Mouse (Mus musculus) forebrain, embryonic 11.5 days (tissue): ENCODE data around the gene Stom. TPM values are rescaled to one million over a fixed set of nuclear protein-coding genes. Genes with fewer than 3 reads are reported as not detected.

Experiments used
- ATAC-seq: fragments of 200-750 bp; cut with Nextera tagmentation; replicated peaks from 2 replicates; pipeline ENCODE4 v1.8.0; 2017; ENCODE audit warnings: moderate TSS enrichment; ENCODE audit not compliant: low FRiP score
- DNase-seq: peaks from one replicate; pipeline ENCODE4 v3.0.0-alpha.2; 2017; ENCODE audit warnings: low spot score
- H3K27ac ChIP-seq: fragments of 300-500 bp; sonication (generic); 2 replicates; pipeline ENCODE4 v1.5.1; 2014; ENCODE audit warnings: low read depth, low read length
- H3K27me3 ChIP-seq: fragments of 300-500 bp; sonication (generic); 2 replicates; pipeline ENCODE4 v1.6.1; 2014; ENCODE audit warnings: mild to moderate bottlenecking, low read length, mixed read lengths; ENCODE audit not compliant: control insufficient read depth, insufficient read depth
- H3K36me3 ChIP-seq: fragments of 300-500 bp; sonication (generic); 2 replicates; pipeline ENCODE4 v1.6.1; 2014; ENCODE audit warnings: mild to moderate bottlenecking, low read length, moderate library complexity, mixed read lengths; ENCODE audit not compliant: control insufficient read depth, insufficient read depth
- H3K4me1 ChIP-seq: fragments of 300-500 bp; sonication (generic); replicated peaks from 2 replicates; pipeline ENCODE4 v1.6.1; 2014; ENCODE audit warnings: low read length, mixed read lengths; ENCODE audit not compliant: control insufficient read depth, insufficient read depth
- H3K4me2 ChIP-seq: fragments of 300-500 bp; sonication (generic); 2 replicates; pipeline ENCODE4 v1.6.1; 2014; ENCODE audit warnings: low read depth, mild to moderate bottlenecking, low read length, moderate library complexity, mixed read lengths; ENCODE audit not compliant: severe bottlenecking
- H3K4me3 ChIP-seq: fragments of 300-500 bp; sonication (generic); 2 replicates; pipeline ENCODE4 v1.5.1; 2014; ENCODE audit warnings: low read depth, low read length
- H3K9ac ChIP-seq: fragments of 300-500 bp; sonication (generic); 2 replicates; pipeline ENCODE4 v1.6.1; 2014; ENCODE audit warnings: low read length
- H3K9me3 ChIP-seq: fragments of 300-500 bp; sonication (generic); 2 replicates; pipeline ENCODE4 v1.6.1; 2016; ENCODE audit warnings: low read length, mixed read lengths; ENCODE audit not compliant: control insufficient read depth
- WGBS: fragments of 180-500 bp; shearing (Covaris S2); extraction: QIAGEN DNeasy Blood & Tissue Kit; methylation state at CpG from one replicate; pipeline ENCODE4 v1.1.7; 2014; 5-methylcytosine and 5-hydroxymethylcytosine counted together
- polyA plus RNA-seq: library from polyadenylated mRNA; unstranded; fragments of >200 nt; fragmentation: Nextera tagmentation; extraction: Ambion mirVana; gene quantifications from 2 replicates; pipeline ENCODE4 v1.2.1, GENCODE M21; 2014

Gene Stom
- polyA plus RNA-seq, 1 experiment from 2014 or later: 13.0 TPM

DNA sequence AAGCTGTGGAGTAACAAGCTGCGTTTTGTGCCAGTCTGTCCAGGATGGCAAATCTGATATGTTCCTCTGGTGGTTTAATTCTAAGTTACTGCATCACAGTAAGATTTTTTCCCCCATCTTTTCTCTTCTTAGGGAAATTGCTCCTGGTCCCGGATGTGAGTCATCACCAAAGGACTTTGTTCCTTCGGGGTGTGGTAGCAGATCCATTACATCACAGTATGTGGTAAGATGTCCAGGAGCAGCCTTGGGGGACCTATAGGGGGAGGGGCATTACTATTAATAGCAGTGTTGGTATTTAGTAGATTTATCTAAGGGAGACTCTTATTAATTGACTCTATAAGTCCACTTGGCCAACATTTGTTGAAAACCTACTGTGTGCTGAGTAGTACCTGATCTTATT lies 5.8 kb upstream of the Stom start:
- H3K4me2 ChIP-seq: no peak overlapping the region
- H3K36me3 ChIP-seq: no peaks in the 10 kb centered on the region
- no peak overlapping the region for H3K4me3 ChIP-seq
- WGBS: 80% methylated on average over 3 of the region's 3 CpGs
- H3K27ac ChIP-seq: no peak overlapping the region
- ATAC-seq (no peak), DNase-seq (no peak)
- no peaks in the 10 kb centered on the region for H3K4me1 ChIP-seq
- H3K9ac ChIP-seq: no peak overlapping the region
- H3K27me3 ChIP-seq: no peaks in the 10 kb centered on the region
- H3K9me3 ChIP-seq: no peaks in the 10 kb centered on the region

DNA sequence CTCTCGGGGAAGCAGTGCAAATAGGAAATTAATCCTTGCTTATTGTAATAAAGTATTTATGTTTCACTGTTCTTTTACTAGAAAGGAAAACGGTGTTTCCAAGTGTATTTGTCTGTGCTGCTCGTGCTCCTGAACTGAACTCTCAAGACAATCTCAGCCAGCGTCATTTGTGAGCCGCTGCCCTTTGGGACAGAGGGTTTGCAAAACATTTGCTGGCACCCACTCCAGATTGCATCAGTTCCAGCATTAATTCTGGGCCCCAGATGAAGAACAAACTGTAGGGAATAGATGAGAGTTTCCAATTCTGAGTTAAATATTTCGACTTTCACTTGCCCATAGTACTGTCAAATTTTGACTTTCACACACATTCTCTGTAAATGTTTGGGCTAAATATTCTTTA lies 1.9 kb upstream of the Stom start:
- Histone ChIP-seq H3K9ac (no peak overlapping the region), H3K4me1 (peaks cover 4% of the 10 kb centered on the region; the same call in 1 of the 2 replicates), H3K27ac (no peak overlapping the region), H3K4me3 (no peak overlapping the region), H3K4me2 (no peak overlapping the region), H3K36me3 (no peaks in the 10 kb centered on the region), H3K9me3 (no peaks in the 10 kb centered on the region), H3K27me3 (no peaks in the 10 kb centered on the region)
- ATAC-seq: no peak
- DNase-seq: no peak
- 89% methylated on average over 6 of the region's 6 CpGs for WGBS

DNA sequence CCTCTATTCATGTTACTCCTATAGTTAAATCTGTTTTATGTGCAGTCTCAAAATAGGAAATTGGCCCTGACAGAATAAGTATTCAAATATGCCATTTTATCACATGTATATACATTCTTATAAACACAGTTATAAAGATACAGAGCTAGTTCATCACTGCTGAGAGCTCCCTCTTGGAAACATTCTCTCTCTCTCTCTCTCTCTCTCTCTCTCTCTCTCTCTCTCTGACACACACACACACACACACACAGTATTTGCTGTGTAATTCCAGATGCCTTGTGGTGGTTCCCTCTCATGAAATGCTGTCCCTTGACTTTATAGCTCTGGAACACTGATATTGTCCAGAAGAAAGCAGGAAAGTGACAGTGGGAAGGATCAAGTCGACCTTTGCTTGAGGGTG lies 1.3 kb upstream of the Stom start:
- 71% methylated on average over 1 of the region's 1 CpGs for WGBS
- Histone ChIP-seq H3K4me1 (peaks cover 4% of the 10 kb centered on the region; the same call in 1 of the 2 replicates), H3K27me3 (no peaks in the 10 kb centered on the region), H3K9me3 (no peaks in the 10 kb centered on the region), H3K36me3 (no peaks in the 10 kb centered on the region), H3K4me2 (no peak overlapping the region), H3K27ac (no peak overlapping the region), H3K9ac (no peak overlapping the region), H3K4me3 (no peak overlapping the region)
- no peak for DNase-seq
- no peak for ATAC-seq

DNA sequence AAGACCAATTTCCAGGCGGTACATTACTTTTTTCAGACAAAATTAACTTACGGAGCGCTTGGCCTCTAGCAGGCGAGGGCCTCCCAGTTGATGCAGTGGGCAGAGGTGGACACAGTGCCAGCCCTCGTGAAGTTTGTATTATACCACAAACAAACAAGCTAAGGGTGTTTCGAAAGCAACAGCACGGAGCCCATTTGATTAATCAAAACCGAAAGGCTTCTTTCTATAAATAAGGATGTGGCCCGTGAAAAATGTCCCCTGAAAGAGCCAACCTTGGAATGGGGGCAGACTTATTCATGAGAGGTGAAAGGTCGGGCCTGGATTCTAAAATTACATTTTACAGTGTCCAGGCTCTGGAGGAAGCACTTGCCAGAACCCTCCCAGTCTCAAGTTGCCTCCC lies 643 bp upstream of the Stom start:
- H3K4me3 ChIP-seq: peak overlapping the region; percentile 53
- no peak overlapping the region for H3K27ac ChIP-seq
- peak overlapping the region; percentile 55; the same call in 1 of the 2 replicates for H3K9ac ChIP-seq
- 49% methylated on average over 10 of the region's 10 CpGs for WGBS
- H3K4me1 ChIP-seq: peaks cover 4% of the 10 kb centered on the region; the same call in 1 of the 2 replicates
- H3K9me3 ChIP-seq: no peaks in the 10 kb centered on the region
- DNase-seq (no peak), ATAC-seq (no peak)
- no peaks in the 10 kb centered on the region for H3K27me3 ChIP-seq
- no peaks in the 10 kb centered on the region for H3K36me3 ChIP-seq
- peak overlapping the region; percentile 65 for H3K4me2 ChIP-seq

DNA sequence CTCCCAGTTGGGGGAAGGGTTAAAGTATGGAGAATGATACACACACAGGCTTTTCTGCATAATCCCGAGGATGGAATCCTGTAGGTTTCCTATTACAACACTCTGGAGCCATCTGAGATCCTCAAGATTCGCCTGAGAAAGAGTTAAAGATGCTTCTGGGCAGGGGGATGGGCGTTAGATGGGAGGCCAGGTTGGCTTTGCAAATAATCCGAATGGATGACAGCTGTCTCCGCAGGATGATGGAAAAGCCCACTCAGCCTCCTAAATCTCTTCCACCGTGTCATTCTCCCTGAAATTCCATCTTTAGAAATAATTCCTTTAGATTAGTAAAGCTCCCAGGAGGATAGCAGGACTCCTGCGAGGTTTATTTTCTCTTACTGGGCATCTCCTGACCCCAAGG lies 1.2 kb downstream of the Stom start:
- H3K27me3 ChIP-seq: no peaks in the 10 kb centered on the region
- H3K27ac ChIP-seq: no peak overlapping the region
- H3K36me3 ChIP-seq: no peaks in the 10 kb centered on the region
- WGBS: 4% methylated on average over 7 of the region's 7 CpGs
- H3K4me3 ChIP-seq: peak overlapping the region; percentile 53
- no peak for ATAC-seq
- H3K4me1 ChIP-seq: peaks cover 4% of the 10 kb centered on the region; the same call in 1 of the 2 replicates
- DNase-seq: no peak
- H3K9ac ChIP-seq: no peak overlapping the region
- H3K4me2 ChIP-seq: peak overlapping the region; percentile 65; the same call in 1 of the 2 replicates
- no peaks in the 10 kb centered on the region for H3K9me3 ChIP-seq

DNA sequence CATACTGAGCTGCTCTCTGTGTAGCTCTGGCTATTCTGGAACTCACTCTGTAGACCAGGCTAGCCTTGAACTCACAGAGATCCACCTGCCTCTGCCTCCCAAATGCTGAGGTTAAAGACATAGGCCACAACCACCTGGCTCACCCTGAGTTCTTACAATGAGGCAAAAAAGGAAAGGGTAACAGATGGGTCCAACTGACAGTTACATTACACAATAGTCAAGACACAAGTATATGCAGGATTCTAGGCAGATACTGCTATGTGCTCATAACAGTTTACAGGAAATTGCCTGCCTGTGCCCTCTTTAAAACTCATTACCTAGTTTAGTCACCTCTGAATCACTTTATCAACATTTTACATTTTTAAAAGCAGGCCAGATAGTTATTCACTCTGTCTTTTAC lies 3.1 kb downstream of the Stom start:
- Histone ChIP-seq H3K27me3 (no peaks in the 10 kb centered on the region), H3K4me3 (no peak overlapping the region), H3K27ac (no peak overlapping the region), H3K4me1 (peaks cover 4% of the 10 kb centered on the region; the same call in 1 of the 2 replicates), H3K9me3 (no peaks in the 10 kb centered on the region), H3K4me2 (no peak overlapping the region), H3K36me3 (no peaks in the 10 kb centered on the region), H3K9ac (no peak overlapping the region)
- ATAC-seq (no peak), DNase-seq (no peak)

DNA sequence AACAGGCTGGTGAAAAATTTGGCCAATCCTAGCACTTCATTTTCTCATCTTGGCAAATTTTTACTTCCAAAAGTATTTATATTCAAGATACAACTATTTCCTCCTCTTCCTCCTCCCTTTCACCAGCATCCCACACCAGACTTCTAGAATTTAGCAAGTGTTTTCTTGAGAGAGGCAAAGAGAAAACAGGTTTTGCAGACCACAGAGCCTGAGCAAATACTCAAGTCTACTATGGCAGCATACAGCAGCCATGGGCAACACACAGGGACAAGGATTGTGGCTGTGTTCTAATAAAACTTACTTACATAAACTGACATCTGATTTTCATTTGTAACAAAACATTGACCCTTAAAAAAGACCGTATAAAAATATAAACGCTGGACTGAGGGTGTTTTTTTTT lies 5.6 kb downstream of the Stom start:
- no peak overlapping the region for H3K4me3 ChIP-seq
- WGBS: 71% methylated on average over 2 of the region's 2 CpGs
- H3K9me3 ChIP-seq: no peaks in the 10 kb centered on the region
- H3K4me2 ChIP-seq: no peak overlapping the region
- ATAC-seq (no peak), DNase-seq (no peak)
- H3K27me3 ChIP-seq: no peaks in the 10 kb centered on the region
- no peaks in the 10 kb centered on the region for H3K36me3 ChIP-seq
- H3K27ac ChIP-seq: no peak overlapping the region
- no peak overlapping the region for H3K9ac ChIP-seq
- H3K4me1 ChIP-seq: no peaks in the 10 kb centered on the region; the same call in 1 of the 2 replicates

DNA sequence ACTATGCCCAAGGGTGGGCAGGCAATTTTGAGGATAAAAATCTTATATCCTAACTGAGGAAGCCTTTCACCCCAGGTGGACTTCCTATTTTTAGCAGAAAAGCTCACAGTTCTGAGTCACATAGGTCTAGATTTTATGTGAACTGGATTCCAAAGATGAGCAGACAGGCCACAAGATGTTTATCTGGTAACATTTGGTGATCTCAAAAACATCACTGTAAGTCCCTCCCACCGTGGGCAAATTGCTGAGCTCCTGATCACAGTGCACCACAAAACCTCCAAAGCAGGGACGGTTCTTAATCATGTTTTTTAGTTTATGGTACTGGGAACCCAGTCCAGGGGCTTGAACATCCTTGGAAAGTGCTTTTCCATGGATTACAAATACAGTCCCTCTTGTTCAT lies 7.7 kb downstream of the Stom start:
- DNase-seq: no peak
- Histone ChIP-seq H3K9me3 (no peaks in the 10 kb centered on the region), H3K9ac (no peak overlapping the region), H3K4me3 (no peak overlapping the region), H3K4me1 (no peaks in the 10 kb centered on the region), H3K27ac (no peak overlapping the region), H3K36me3 (no peaks in the 10 kb centered on the region), H3K27me3 (no peaks in the 10 kb centered on the region), H3K4me2 (no peak overlapping the region)
- no peak for ATAC-seq
- 91% methylated on average over 2 of the region's 2 CpGs for WGBS

DNA sequence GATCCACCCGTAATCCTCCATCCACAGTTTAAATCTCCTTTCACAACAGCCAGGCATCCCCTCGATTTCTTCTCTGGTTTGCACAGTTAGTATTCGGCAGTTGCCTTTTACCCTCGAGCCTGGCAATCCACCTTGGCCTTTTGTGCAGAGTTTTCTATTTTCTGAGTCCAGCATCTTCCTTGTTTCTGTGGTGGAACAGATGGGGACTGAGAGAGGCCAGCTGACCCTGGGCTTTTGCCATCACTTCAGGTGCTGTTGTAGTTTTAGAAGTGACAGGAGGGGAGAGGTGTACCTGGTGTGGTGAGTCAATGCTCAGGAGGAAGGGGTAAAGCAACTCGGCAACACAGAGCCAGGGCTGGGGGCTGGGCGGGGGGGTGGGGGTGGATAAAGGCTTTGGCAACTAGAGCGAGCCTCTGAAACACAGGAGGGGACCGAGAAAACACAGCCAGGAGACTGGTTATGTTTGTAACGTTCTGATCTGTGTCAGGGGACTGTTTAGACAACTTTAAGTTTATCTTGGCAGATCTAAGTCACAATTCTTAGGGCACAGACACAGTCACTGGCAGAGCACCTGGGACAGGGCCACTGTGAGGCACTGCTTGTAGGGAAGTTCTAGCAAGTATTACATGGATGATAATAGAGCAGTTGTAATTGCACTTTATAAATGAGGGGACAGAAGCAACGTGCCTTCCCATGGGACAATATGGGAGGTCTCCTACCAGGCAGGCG lies 8.5 kb downstream of the Stom start:
- 32% methylated on average over 11 of the region's 11 CpGs for WGBS
- no peak overlapping the region for H3K9ac ChIP-seq
- H3K4me2 ChIP-seq: no peak overlapping the region
- H3K4me3 ChIP-seq: no peak overlapping the region
- H3K4me1 ChIP-seq: no peaks in the 10 kb centered on the region
- no peaks in the 10 kb centered on the region for H3K36me3 ChIP-seq
- DNase-seq: no peak
- H3K9me3 ChIP-seq: no peaks in the 10 kb centered on the region
- H3K27ac ChIP-seq: no peak overlapping the region
- ATAC-seq: no peak
- H3K27me3 ChIP-seq: no peaks in the 10 kb centered on the region
